Mouse (Mus musculus): ENCODE data around the gene B3galt2.
"Not testable (repeated sequence)": the region's sequence is repeated elsewhere in the genome, so short reads cannot be mapped to it uniquely, and the experiment has no call there.

B3galt2 gene

GRCm38 (mm10) chr1:143640650-143641407 is at the start of gene B3galt2:
Gene B3galt2, plus strand, starts transcription at chr1:143640664.
- DNase-seq (ENCODE audit: low spot score): no peak

- DNase-seq (ENCODE audit: low spot score): no peak
These were observed 43.6 kb upstream of the B3galt2 start for GRCm38 (mm10) chr1:143596864-143597263.

- no peak for DNase-seq (ENCODE audit: low spot score)
These were observed 31.6 kb upstream of the B3galt2 start for GRCm38 (mm10) chr1:143608911-143609310.

DNA sequence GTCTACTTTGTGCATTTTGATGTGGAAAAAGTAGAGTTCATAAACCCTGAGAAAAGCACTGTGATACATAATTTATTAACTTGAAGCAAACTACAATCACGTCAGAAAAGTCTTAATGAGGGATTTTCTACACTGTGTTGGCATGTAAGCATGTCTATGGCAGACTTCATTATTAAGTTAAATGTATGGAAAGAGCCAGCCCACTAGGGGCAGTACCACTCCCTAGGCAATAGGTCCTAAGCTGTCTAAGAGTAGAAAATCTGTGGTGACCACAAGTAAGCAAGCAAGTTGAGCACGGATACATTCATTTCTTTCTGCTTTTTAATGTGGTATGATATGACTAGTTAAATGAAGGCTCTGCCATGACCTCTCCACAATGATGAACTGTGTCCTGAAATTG is 27.6 kb upstream of the B3galt2 start:
- DNase-seq (ENCODE audit: low spot score): no peak

DNA sequence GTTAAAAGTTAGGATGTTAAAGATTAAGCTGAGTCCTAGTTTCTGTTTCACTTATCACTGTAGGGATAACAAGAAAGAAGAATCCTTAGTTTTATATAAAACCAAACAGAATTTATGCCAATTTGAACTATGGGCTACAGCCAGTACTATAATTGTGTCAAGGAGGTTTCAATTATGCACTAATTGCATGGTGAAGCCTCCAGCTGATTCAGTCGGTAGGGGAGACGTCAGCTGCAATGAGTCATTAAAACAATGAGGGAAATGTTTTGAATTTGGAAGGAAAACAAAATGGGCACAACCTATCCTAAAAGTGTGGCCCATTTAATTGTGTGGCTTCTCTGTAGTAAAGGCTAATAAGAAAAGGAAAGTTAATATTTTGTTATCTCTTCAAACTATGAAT is 20.7 kb upstream of the B3galt2 start:
- DNase-seq (ENCODE audit: low spot score): no peak

GRCm38 (mm10) chr1:143621930-143622329 is 18.5 kb upstream of the B3galt2 start:
- DNase-seq (ENCODE audit: low spot score): no peak

DNA sequence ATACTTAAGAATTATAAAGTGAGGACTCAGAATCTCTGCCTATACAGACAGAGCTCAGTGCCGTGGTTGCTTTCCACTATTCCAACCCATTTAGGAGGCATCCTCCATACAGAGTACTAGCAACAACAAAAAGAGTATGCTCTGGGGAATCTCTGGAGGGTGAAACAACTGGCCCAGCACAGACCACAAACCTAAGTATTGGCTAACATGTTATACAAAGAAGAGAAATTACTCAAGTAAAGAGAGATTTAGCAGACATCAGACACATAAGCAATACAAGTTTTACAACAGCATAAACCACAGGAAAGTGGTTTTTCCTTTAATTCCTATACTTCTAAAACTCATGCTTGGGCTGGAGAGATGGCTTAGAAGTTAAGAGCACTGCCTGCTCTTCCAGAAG is 17.8 kb upstream of the B3galt2 start:
- DNase-seq (ENCODE audit: low spot score): no peak

DNA sequence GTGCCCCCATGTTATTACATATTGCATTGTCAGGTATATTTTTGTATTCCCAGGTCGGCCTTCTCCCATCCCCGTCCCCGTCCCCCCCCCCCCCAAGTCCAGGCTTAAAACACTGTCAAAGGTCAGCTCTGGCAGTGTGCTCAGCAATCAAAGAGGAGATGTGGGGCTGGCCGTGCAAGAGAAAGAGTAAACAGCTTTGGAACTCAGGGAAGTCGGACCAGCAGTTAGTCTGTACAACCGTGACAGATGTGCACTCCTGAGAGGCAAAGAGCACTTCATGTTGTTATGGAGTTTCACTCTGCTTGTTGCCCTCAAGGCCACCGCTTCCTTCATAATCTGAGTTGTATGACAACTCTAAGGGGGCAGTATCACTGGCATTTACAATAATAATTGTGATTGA is 9.1 kb upstream of the B3galt2 start:
- peak; percentile 21 for DNase-seq (ENCODE audit: low spot score)

- no peak for DNase-seq (ENCODE audit: low spot score)
These were observed 8.1 kb upstream of the B3galt2 start for GRCm38 (mm10) chr1:143632361-143632760.

DNA sequence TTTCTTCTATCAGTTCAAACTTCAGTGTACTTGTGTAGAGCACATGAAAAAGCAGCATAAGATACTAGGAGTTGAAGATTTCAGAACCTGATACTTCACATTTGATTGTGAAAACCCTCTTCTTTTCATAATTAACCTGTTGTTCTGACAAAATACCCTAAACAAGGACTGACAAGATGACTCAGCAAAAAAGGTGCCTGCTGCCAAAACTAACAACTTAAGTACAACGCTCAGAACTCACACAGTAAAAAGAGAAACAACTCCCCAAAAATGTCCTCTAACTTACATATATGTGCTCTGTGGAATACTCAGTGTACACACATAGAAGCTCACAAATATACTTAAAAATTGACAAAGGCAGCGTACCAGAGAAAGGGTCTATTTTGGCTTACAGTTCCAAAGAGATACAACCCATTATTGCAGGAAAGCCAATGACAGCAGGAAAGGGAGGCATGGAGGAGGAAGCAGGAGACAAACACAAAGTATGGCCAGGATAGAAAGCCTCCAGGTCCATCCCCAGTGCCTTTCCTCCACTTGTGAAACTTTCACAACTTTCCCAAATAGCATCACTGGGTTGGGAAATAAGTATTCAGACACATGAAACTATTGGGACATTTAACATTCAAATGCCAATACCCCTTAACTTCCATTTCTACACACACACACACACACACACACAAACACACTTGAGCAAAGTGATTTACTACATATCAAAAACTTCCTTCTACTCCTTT is 7.4 kb upstream of the B3galt2 start:
- no peak for DNase-seq (ENCODE audit: low spot score)

DNA sequence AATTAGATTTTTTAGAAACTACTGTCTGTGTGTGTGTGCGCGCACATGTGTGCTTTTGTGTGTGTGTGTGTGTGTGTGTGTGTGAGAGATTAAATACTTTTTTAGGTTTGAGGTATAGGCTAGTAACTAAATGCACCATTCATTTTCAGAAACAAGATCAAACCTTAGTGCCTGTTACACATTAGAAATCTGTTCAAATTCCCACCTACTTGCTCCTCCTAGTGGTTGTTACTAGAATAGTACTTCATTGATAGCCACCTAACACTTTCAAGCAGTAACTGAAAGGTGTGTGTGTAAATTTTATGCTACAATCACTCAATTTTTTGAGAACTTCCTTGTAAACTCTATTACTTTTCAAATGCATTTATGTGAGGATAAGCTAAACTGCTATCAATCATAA is 3.8 kb downstream of the B3galt2 start:
- DNase-seq (ENCODE audit: low spot score): peak; percentile 70

DNA sequence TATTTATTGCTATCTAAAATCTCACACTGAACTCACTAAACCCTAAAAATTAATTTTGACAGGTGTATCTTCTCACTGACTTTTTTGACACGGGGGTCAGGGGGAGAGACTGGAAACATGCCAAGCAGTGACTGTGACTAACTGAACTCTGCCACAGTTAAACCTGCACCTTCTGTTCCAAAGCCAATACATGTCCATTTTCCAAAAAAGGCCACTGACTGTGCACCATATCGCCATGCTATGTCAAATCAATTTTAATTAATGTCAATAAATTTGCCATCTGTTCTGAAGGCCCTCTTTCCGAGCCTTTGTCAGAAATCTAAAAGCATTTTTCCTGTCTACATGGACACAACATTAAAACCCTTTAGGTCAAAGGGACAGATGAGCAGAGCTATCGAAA is 4.9 kb downstream of the B3galt2 start:
- DNase-seq (ENCODE audit: low spot score): no peak

DNA sequence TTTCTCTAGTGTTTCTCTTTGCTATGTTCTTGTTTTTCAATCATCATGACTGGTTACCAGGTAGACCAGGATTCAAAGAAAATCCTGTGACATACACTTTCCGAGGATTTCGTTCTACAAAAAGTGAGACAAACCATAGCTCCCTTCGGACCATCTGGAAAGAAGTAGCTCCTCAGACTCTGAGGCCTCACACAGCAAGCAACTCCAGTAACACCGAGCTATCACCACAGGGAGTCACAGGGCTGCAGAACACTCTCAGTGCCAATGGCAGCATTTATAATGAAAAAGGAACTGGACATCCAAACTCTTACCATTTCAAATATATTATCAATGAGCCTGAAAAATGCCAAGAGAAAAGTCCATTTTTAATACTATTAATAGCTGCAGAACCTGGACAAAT is 5.8 kb downstream of the B3galt2 start:
- no peak for DNase-seq (ENCODE audit: low spot score)

- DNase-seq (ENCODE audit: low spot score): no peak
These were observed 9.9 kb downstream of the B3galt2 start for GRCm38 (mm10) chr1:143650317-143650716.

DNA sequence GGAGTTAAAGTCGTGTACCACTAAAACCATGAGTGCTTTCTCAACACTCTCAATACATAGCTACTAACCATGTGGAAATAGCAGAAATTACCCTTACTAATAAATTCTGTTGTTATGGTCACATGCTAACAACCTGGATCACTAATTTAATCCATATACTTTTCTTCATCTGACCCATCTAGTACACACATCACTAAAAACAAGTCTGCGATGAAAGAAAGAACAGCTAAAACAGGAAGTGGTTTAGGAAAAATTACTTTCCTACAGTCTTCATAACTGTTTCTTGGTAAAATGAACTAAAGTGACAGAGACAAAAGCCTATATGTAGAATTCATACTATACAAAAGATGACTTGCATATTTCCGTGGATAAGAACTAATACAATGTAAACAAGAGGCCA is 13.2 kb downstream of the B3galt2 start:
- DNase-seq (ENCODE audit: low spot score): no peak

DNA sequence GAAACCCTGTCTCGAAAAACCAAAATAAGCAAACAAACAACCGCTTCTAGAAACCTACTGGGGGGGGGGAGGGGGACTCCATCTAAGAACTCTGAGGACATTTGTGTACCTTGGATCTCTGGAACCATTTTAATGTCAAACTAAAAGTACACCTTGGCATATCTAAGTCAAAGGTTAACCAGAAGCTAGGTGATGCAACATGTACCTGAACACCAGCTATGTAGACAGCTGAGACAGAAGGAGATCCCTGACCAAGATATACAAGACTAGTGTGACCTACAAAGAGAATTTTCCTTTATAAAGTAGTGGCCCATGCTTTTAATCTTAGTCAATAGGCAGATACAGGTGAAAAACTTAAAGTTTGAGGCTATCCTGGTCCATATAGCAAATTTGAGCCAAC is 22.7 kb downstream of the B3galt2 start:
- no peak for DNase-seq (ENCODE audit: low spot score)

DNA sequence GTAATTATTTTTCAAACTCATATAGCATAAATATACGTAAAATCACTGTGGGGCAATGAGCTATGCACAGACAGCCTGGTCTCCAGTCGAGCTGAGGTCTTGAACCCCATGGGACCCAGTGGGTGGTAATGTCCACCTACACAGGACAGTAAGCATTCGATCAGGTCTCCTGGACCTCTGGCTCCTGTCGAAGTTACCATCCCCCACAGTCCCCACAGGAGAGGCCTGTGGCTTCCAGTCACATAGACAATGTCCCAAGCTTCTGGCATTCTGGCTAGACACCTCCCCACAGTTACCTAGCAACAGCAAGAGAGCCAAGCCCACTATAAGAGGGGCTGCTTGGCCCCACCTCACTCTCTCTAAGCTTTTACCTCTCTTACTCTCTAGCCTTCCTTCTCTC is 24.3 kb downstream of the B3galt2 start:
- not testable (repeated sequence) for DNase-seq (ENCODE audit: low spot score)

- DNase-seq (ENCODE audit: low spot score): no peak
These were observed 35.4 kb downstream of the B3galt2 start for GRCm38 (mm10) chr1:143675734-143676361.

DNA sequence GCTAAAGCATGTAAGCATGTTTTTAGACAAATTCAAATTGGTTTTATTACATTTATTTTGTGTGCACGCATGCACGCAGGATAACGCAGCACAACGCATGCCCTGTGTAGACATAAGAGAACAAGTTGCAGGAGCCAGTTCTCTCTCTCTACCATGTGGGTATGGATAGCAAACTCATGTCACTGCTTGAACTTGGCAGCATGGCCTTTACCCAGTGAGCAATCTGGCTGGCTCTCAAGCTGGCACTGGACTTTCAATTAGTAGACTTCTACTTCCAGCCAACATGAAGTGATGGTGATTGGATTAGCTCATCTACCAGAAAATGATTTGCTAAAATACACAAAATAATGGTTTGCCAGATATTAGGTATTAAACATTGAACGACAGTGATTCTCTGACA is 40.6 kb downstream of the B3galt2 start:
- DNase-seq (ENCODE audit: low spot score): no peak

- DNase-seq (ENCODE audit: low spot score): no peak
These were observed 44.4 kb downstream of the B3galt2 start for GRCm38 (mm10) chr1:143684849-143685248.

DNA sequence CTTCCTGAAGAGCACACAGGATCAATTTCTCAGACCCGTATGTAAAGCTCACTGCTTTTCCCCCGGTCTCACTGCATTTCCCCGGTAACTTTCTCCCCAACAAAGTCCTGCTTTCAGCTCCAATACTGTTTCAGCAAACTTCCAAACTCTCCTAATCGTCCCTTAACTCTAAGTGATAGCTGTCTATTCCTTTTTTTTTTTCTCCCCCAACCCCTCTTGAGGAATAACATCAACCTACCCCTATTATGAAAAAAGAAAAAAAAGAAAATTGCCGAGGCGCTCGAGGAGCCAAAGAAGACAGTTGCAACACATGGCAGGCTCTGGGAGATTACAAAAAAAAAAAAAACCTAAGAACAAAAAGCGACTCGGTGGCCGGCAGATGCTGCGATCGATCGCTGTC is 61.3 kb downstream of the B3galt2 start:
- DNase-seq (ENCODE audit: low spot score): no peak

GRCm38 (mm10) chr1:143702141-143702740 is 61.8 kb downstream of the B3galt2 start:
- DNase-seq (ENCODE audit: low spot score): peak; percentile 33
